Mouse (Mus musculus) kidney, adult 10 weeks (tissue): ENCODE measurements around the gene Tmed8. TPM values are rescaled to one million over a fixed set of nuclear protein-coding genes. Genes with fewer than 3 reads are reported as not detected.

Source experiments
- polyA plus RNA-seq: library from polyadenylated mRNA; stranded (reverse); fragments of 350-450 nt; fragmentation: Illumina TruSeq; extraction: RNeasy Lipid Tissue Mini Kit (QIAGEN cat#74804); gene quantifications from one replicate; pipeline ENCODE4 v1.2.3, GENCODE M21; 2014; ENCODE audit warnings: low read depth, low replicate concordance

The Tmed8 gene
- polyA plus RNA-seq = 20.1 TPM

DNA sequence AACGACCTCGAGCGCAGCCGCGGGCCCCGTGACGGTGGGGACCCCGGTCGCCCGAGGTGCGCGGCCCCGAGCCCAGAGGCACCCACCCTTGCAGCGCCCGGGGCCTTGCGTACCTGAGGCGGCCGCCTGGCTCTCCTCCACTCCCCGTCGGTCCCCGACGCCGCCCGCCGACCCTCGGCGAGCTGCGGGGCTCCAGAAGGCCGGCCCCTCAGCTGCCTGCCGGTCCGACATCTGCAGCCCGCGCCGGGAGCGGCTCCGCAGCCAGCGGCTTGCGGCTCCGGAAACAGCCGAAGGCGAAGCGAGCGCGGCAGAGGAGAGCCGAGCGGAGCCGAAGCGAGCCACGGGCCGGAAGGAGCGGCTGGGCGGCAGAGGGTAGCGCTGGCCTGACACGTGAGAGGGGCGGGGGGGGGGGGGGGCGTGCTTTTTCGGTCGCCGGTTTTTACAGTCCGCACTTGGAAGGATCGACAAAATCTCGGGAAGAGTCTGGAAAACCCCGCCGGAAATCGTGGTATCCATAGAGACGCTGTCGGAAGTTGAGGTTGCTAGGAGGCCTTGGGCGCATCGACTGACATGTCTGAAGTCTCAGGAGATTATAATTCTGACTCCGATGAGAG is at the start of gene Tmed8:
Tmed8 (minus strand) TSS at position 482 of the 614 bp plus-strand sequence.

DNA sequence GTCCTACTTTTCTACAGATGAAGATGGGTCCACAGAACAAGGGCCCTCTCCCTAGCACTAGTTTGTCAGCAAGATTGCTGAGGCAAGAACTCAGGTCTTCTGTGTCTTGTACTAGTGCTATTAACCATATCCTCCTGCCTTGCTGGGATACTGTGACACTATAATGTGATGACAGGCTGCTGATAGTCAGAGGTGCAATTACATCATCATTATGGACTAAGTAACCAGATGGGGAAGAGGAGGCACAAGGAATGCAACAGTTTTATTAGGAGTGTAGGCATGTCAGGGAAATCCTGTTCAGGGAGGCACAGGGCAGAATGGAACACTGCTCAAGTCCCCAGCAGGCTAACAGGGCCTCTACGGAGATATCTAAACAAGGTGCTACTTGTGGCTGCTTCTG is 38.4 kb upstream of the Tmed8 start, which contains the start of gene Noxred1:
Noxred1 (minus strand) TSS at position 101 of the 400 bp plus-strand sequence.

DNA sequence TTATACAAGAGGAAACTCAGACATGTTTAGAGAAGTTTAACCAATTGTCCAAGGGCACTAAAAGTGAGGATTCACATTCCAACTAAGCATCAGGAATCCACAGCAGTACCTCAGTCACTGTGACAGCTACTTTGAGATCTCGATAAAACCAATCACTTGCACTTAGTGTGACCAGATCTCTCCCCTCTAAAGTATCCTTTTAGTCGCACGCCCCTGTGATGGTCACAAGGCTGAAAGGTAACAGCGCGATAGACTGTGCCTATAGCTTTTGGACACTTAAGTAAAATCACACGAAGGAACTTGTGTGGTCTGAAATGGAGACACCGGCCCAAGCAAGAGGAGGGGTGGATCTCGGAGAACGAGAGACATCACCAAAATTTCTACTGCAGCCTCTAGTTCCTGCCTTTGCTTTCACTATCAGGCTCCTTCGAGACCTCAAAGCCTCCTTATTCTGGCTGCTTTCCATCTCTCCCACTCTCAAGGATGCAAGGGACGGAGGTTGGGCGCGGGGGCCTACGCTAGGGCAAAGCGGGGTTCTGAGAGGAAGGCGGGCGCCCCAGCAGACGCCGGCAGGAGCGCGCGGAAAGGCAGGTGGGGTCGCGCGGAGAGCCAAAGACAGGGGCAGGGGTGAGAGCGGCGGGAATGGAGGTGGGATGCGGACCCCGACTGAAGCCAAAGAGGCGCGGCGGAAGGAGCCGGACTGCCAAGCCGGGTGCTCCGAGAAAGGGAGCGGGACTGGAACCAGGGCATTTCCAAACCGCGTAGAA is 865 bp downstream of the Tmed8 start, which contains the start of gene Samd15:
Samd15 (plus strand) TSS at position 518 of the 767 bp plus-strand sequence.

DNA sequence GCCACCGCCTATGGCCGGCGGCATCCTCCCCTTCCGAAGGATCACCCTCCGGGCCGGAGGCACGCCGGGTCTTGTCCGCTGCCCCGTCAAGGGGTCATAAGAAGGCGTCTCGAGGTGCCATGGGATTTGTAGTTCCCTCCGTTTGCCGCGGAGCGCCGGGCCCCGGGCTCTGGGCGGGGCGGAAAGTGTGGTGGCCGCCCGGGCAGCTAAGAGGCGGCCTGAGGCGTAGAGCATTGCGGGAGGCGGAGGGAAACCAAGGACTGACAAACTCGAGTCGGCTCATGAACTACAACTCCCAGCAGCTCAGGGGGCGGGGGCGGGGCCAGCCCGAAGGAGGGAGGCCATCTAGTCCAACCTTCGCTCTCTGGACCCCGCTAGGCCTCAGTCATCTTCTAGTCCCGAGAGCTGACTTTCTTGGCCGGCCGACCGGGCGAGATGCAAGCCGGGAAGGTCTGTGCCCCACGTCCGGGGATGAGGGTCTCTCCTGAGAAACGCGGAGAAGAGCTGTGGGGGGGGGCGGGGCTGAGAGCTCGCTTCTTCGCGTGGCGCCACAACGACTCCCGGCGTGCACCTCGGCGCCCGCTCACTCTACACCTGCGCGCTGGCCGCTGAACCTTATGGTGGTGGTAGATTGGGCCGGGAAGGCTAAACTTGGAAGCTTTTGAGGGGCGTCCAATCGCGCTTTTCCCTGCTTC is 52.7 kb downstream of the Tmed8 start, which contains the start of gene Pomt2:
Pomt2 (minus strand) TSS at position 574 of the 695 bp plus-strand sequence.

DNA sequence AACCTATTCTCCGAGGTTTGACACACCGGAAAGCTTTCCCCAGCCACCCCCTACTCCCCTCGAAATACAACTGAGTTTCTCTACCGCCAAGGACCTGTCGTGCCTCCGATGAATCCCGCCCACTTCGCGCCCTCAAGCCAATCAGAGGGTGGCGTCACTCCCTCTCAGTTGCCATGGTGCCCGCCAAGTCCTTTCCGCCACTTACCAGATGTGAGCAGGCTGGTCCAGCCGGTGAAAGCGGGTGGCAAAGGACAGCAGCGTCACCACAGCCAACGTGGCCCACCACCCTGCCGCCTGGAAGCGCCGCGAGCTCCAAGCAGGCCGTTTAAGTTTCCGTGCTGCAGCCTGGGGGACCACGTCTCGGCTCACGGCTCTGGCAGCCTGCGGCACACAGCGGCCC is 53.3 kb downstream of the Tmed8 start, which contains the start of gene Gstz1:
Gstz1 (plus strand) TSS at position 200 of the 400 bp plus-strand sequence.

Other genes with a start within 250 kb of the Tmed8 start
- not detected for gene Zdhhc22, start 210.0 kb downstream of the Tmed8 start, polyA plus RNA-seq
- gene Tmem63c, start 179.1 kb downstream of the Tmed8 start, polyA plus RNA-seq = not detected
- not detected for gene Ngb, start 97.9 kb downstream of the Tmed8 start, polyA plus RNA-seq
- gene Gstz1, start 53.3 kb downstream of the Tmed8 start, polyA plus RNA-seq = 292 TPM
- 9.8 TPM for gene Pomt2, start 52.5 kb downstream of the Tmed8 start, polyA plus RNA-seq
- gene Samd15, start 731 bp downstream of the Tmed8 start, polyA plus RNA-seq = 2.5 TPM
- 1.0 TPM for gene Noxred1, start 38.3 kb upstream of the Tmed8 start, polyA plus RNA-seq
- gene Vipas39, start 65.8 kb upstream of the Tmed8 start, polyA plus RNA-seq = 30.1 TPM
- gene Ahsa1, start 66.0 kb upstream of the Tmed8 start, polyA plus RNA-seq = 141 TPM
- not detected for gene Ism2, start 99.3 kb upstream of the Tmed8 start, polyA plus RNA-seq
- 153 TPM for gene Sptlc2, start 187.9 kb upstream of the Tmed8 start, polyA plus RNA-seq
- gene Slirp, start 243.4 kb upstream of the Tmed8 start, polyA plus RNA-seq = 164 TPM
- 13.4 TPM for gene Alkbh1, start 243.6 kb upstream of the Tmed8 start, polyA plus RNA-seq